Mouse (Mus musculus) gastrocnemius, postnatal 14 days (tissue): Measurements from ENCODE around the gene Spata7. TPM values are rescaled to one million over a fixed set of nuclear protein-coding genes. Genes with fewer than 3 reads are reported as not detected.
A peak's percentile ranks its signal among the peaks of the same experiment; 100 is the strongest.

Experiments
- DNase-seq: peaks from one replicate; pipeline ENCODE4 v3.0.0; 2021; ENCODE audit warnings: mixed read lengths
- intact Hi-C: fragments of 180-260 bp; cut with DNase I; formaldehyde crosslinking; loops from one replicate; pipeline ENCODE4 v1.15.1; 2025; ENCODE audit warnings: low total_unique reads
- total RNA-seq, 2 experiments: library from RNA; stranded (reverse); gene quantifications; 2 replicates each; pipeline ENCODE4 v1.2.3; 2021

Gene Spata7
- total RNA-seq, 2 experiments from 2014 or later: 3.4 to 3.8 TPM

GRCm38 (mm10) chr12:98669086-98669485, 41.1 kb downstream of the Spata7 start:
- DNase-seq: no peak

DNA sequence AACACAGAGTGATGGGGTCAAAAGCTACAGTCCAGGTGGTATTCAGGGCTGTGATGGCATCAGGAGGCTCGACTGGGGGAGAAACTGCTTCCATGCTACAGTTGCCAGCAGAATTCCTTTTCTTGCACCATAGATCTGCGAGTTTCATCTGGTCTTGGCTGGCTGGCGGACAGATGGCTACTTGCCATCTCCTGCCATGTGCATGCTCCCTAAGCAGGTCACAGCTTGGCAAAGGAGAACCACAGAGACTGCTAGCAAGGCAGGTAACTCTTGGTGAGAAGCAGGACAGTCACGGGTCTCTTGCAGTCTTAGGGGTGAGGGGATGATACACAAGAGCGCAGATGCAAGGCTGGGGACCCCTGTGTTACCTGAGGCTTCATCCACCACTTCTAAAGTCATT, 41.9 kb downstream of the Spata7 start:
- intact Hi-C loops: loop anchor here (5.0 kb wide), 1 partner anchor 217 kb away; no protein-coding TSS in a partner anchor
- DNase-seq: no peak

More at GRCm38 (mm10) chr12:98669086-98669485, 41.1 kb downstream of the Spata7 start:
- intact Hi-C loops: no loop called here

- intact Hi-C loops: loop anchor here (5.0 kb wide), 1 partner anchor 217 kb away; no protein-coding TSS in a partner anchor
- no peak for DNase-seq
Measured at GRCm38 (mm10) chr12:98670429-98670828, 42.5 kb downstream of the Spata7 start.

DNA sequence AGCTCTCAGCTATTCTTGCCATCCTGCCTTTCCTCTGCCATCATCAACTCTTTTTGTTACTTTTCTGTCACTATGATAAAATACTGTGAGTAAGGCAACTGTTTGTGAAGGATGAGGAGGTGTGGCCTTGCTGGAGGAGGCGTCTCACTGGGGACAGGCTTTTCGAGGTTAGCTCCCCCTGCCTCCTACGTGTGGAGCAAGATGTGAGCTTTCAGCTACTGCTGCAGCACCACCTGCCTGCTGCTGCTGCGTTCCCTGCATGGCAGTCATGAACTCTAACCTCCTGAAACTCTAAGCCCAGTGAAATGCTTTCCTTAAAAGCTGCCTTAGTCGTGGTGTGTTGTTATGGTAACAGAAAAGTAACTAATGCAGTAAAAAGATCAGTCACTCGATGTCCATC, 45.9 kb downstream of the Spata7 start:
- intact Hi-C loops: loop anchor here (5.0 kb wide), 1 partner anchor 213 kb away; no protein-coding TSS in a partner anchor
- no peak for DNase-seq

- intact Hi-C loops: loop anchor here (5.0 kb wide), 1 partner anchor 213 kb away; no protein-coding TSS in a partner anchor
- DNase-seq: peak; percentile 73
Measured at GRCm38 (mm10) chr12:98674627-98675143, 46.7 kb downstream of the Spata7 start.

GRCm38 (mm10) chr12:98676861-98677260, 48.9 kb downstream of the Spata7 start:
- intact Hi-C loops: no loop called here
- no peak for DNase-seq

- intact Hi-C loops: no loop called here
- DNase-seq: no peak
Measured at GRCm38 (mm10) chr12:98677336-98677735, 49.4 kb downstream of the Spata7 start.

DNA sequence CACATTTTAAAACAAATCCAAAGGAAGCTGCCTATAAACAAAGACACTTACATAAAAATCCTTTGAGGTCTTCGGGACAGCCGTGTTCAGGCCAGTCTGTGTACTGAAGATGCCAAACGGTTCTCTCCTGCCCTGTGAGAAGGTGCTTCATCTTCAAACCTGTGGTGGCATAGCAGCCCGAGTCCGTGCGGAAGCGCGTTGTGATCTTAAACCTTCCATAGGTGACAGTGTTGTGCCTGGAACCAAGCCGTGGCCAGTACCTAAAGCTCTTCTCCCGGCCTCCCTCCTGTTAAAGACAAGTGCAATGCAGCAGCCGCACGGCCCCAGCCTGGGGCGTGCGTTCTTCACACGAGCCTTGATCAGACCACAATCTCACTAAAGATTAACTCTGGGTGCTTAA, 51.9 kb downstream of the Spata7 start:
- no peak for DNase-seq
- intact Hi-C loops: no loop called here

DNA sequence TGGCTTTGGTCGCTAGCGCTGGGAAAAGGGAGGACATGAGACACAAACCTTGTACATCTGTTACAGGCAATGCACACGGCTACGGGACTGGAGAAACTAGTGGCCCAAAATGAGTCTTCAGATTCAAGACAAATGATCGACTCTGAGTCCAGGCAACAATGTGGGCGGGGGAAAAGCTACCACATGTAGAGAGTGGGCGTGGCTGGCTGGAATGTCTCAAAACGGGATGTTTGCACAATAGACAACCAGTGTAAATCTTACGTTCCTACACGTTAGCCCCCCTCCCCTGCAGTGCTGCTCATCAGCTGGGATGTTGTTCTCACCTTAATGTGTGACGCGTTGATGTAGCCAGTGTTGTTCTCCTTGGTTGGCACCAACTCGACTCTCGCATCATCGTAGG, 54.2 kb downstream of the Spata7 start:
- no peak for DNase-seq
- intact Hi-C loops: no loop called here

- DNase-seq: no peak
- intact Hi-C loops: no loop called here
Measured at GRCm38 (mm10) chr12:98683171-98683570, 55.2 kb downstream of the Spata7 start.

DNA sequence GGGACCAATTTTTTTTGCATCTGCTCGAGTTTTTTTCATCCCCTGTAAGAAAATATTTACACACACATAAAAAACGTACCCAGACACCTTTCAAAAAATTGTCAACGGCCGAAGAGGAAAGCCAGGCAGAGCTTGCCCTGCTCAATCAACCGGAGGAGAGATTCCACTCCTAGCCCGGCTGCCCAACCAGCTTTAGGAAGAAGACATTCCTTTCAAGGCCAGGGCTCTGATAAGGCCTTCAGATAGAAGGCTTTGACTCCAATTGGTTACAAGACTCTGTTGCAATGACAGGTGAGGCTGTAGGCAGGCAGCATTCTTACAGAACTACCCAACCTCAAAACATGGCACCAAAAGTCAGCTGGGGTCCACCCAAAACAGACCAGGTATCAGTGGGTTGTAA, 55.6 kb downstream of the Spata7 start:
- no peak for DNase-seq

DNA sequence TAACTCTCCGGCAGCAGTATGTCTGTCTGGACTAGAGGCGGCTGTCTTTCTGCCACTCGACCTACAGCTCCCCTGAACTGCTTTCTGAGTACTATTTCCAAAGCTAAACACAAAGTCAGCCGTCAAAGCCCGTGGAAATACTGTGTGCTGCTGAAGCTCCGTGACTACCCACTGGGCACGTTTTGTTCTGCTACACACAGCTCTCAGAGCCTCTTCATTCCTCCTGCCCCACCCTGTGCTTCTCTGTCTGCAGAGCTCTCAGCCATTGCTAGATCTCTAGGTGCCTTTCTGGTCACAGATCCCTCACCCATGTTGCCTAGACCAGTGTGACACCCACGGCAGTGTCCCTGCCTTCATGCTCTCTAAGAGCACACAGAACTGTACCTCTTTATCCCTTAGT, 62.3 kb downstream of the Spata7 start:
- intact Hi-C loops: no loop called here

More for the DNA sequence above, 55.6 kb downstream of the Spata7 start:
- intact Hi-C loops: no loop called here

GRCm38 (mm10) chr12:98697202-98697601, 69.2 kb downstream of the Spata7 start:
- intact Hi-C loops: no loop called here
- DNase-seq: no peak

More for the DNA sequence above, 62.3 kb downstream of the Spata7 start:
- no peak for DNase-seq

- intact Hi-C loops: no loop called here
- DNase-seq: no peak
Measured at GRCm38 (mm10) chr12:98701564-98701963, 73.6 kb downstream of the Spata7 start.

- no peak for DNase-seq
- intact Hi-C loops: no loop called here
Measured at GRCm38 (mm10) chr12:98703554-98703953, 75.6 kb downstream of the Spata7 start.

DNA sequence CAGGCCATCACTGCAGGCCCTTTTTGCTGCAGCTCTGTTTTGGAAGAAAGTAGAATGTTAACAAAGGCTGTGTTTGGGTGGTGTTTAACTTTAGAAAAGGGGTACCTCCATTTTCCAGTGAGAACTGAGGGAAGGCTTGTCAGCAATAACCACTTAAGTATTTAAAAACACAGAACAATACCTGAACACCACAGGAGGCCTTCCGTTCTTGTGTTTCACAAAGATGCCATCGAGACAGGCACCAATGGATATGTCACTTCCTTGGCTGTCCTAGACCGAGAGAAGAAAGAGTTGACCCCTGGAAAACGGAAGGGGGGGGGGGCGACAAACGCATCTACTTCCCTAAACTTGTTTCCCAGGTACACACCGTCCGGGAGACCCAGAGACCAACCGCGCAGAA, 76.0 kb downstream of the Spata7 start:
- no peak for DNase-seq
- intact Hi-C loops: no loop called here

DNA sequence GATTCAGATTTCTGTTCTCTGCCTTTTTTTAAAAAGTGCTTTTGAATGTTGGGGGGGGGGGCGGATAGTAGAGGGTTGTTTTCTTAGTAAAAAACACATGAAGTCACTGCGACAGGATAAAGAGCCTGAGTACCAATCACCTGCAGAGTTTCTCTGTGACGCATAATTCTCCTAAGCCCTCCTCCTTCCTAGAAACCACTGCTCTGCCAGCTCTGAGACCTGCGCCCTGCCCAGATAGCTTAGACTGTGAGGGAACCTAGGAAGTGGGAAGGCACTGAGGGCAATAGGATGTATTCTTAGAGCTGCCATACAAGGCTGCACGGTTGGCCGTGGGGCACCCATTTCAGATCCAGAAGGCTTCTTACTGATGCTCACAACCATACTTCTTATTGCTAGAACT, 84.9 kb downstream of the Spata7 start:
- intact Hi-C loops: no loop called here
- no peak for DNase-seq

DNA sequence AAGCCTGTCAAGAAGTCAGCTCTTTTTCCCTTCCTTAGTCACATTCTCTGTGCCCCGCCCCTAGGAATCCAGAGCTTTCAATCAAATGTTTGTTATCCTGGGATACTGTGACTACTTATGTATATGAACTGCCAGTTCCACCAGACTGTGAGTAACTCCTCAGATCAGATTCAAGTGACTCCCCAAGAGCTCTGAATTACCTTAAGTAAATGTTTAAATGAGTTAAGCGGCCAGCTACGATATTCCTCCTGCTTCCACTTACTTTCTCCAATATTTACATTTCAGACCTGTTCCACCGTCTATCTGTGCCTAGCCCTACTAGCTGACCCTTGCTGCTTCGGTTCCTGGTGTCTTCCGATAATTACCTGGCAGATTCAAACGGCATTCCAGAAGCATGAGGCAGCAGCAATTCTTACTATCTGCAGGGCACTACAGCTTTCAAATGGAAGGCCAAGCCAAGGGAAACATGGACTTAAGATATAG, 85.7 kb downstream of the Spata7 start:
- intact Hi-C loops: no loop called here

DNA sequence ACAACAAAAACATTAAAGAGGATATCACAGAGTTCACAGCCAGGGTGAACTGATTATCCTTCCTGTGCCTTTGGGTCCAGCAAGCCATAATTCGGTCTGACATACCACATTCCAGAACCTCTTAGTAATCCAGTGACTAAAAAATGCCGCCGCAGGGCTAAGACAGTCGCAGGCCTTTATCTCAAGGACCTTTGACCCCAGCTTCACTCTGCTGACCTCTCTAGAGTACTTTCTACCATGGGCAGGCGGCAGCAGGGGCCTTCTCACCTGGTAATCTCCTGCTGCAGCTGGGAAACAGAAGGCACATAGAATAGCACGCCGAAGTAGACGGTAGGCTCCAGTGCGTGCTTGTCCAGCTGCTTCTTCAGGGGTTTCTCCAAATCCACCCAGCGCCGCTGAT, 86.8 kb downstream of the Spata7 start:
- DNase-seq: no peak
- intact Hi-C loops: no loop called here

More for the DNA sequence above, 85.7 kb downstream of the Spata7 start:
- no peak for DNase-seq

- intact Hi-C loops: no loop called here
- no peak for DNase-seq
Measured at GRCm38 (mm10) chr12:98716142-98716541, 88.2 kb downstream of the Spata7 start.
